Mouse (Mus musculus) forebrain, embryonic 12.5 days (tissue): ENCODE data around the gene Lmo7. TPM values are rescaled to one million over a fixed set of nuclear protein-coding genes. Genes with fewer than 3 reads are reported as not detected.

ENCODE experiments used
- ATAC-seq: fragments of 200-750 bp; cut with Nextera tagmentation; 2 replicates; pipeline ENCODE4 v1.8.0; 2017; ENCODE audit warnings: moderate TSS enrichment; ENCODE audit not compliant: low FRiP score
- H3K27ac ChIP-seq: fragments of 300-500 bp; sonication (generic); 2 replicates; pipeline ENCODE4 v1.5.1; 2016; ENCODE audit warnings: mild to moderate bottlenecking
- H3K27me3 ChIP-seq: fragments of 300-500 bp; sonication (generic); 2 replicates; pipeline ENCODE4 v1.6.1; 2016; ENCODE audit warnings: mild to moderate bottlenecking
- H3K36me3 ChIP-seq: fragments of 300-500 bp; sonication (generic); replicated peaks from 2 replicates; pipeline ENCODE4 v1.6.1; 2016; ENCODE audit warnings: mild to moderate bottlenecking
- H3K4me1 ChIP-seq: fragments of 300-500 bp; sonication (generic); 2 replicates; pipeline ENCODE4 v1.6.1; 2016
- H3K4me2 ChIP-seq: fragments of 300-500 bp; sonication (generic); 2 replicates; pipeline ENCODE4 v1.6.1; 2016; ENCODE audit warnings: mild to moderate bottlenecking, moderate library complexity
- H3K4me3 ChIP-seq: fragments of 300-500 bp; sonication (generic); replicated peaks from 2 replicates; pipeline ENCODE4 v1.5.1; 2016; ENCODE audit warnings: mild to moderate bottlenecking
- H3K9ac ChIP-seq: fragments of 300-500 bp; sonication (generic); 2 replicates; pipeline ENCODE4 v1.6.1; 2016; ENCODE audit warnings: mild to moderate bottlenecking
- H3K9me3 ChIP-seq: fragments of 300-500 bp; sonication (generic); 2 replicates; pipeline ENCODE4 v1.6.1; 2016
- WGBS: fragments of 180-500 bp; shearing (Covaris S2); methylation state at CpG from one replicate; pipeline ENCODE4 v1.1.7; 2016; 5-methylcytosine and 5-hydroxymethylcytosine counted together
- polyA plus RNA-seq: library from polyadenylated mRNA; unstranded; fragments of >200 nt; fragmentation: Nextera tagmentation; extraction: Ambion mirVana; gene quantifications from 2 replicates; pipeline ENCODE4 v1.2.1, GENCODE M21; 2016

The Lmo7 gene
- polyA plus RNA-seq, 1 experiment from 2014 or later: 2.3 TPM

GRCm38 (mm10) chr14:101784315-101784945 lies 54.7 kb downstream of the Lmo7 start:
- H3K4me2 ChIP-seq: no peak overlapping the region
- no peak overlapping the region for H3K27ac ChIP-seq
- H3K4me1 ChIP-seq: no peaks in the 10 kb centered on the region
- ATAC-seq: no peak
- 96% methylated on average over 3 of the region's 3 CpGs for WGBS
- H3K9ac ChIP-seq: no peak overlapping the region
- no peak overlapping the region for H3K4me3 ChIP-seq
- H3K36me3 ChIP-seq: no peaks in the 10 kb centered on the region
- H3K27me3 ChIP-seq: no peaks in the 10 kb centered on the region
- H3K9me3 ChIP-seq: no peaks in the 10 kb centered on the region

- H3K9me3 ChIP-seq: no peaks in the 10 kb centered on the region
- H3K27me3 ChIP-seq: no peaks in the 10 kb centered on the region
- H3K27ac ChIP-seq: no peak overlapping the region
- no peak overlapping the region for H3K9ac ChIP-seq
- H3K4me2 ChIP-seq: no peak overlapping the region
- H3K4me1 ChIP-seq: no peaks in the 10 kb centered on the region
- no peak for ATAC-seq
- WGBS: 75% methylated on average over 5 of the region's 5 CpGs
- no peak overlapping the region for H3K4me3 ChIP-seq
- no peaks in the 10 kb centered on the region for H3K36me3 ChIP-seq
Observed at GRCm38 (mm10) chr14:101787903-101788302, 58.1 kb downstream of the Lmo7 start.

GRCm38 (mm10) chr14:101788475-101788874 lies 58.7 kb downstream of the Lmo7 start:
- Histone ChIP-seq H3K4me2 (no peak overlapping the region), H3K27me3 (no peaks in the 10 kb centered on the region), H3K36me3 (no peaks in the 10 kb centered on the region), H3K9ac (no peak overlapping the region), H3K4me1 (no peaks in the 10 kb centered on the region), H3K27ac (no peak overlapping the region), H3K4me3 (no peak overlapping the region), H3K9me3 (no peaks in the 10 kb centered on the region)
- 67% methylated on average over 5 of the region's 6 CpGs for whole genome bisulfite sequencing
- no peak for ATAC-seq

- ATAC-seq: no peak
- no peak overlapping the region for H3K27ac ChIP-seq
- no peaks in the 10 kb centered on the region for H3K9me3 ChIP-seq
- no peaks in the 10 kb centered on the region for H3K27me3 ChIP-seq
- no peaks in the 10 kb centered on the region for H3K4me1 ChIP-seq
- no peak overlapping the region for H3K9ac ChIP-seq
- no peak overlapping the region for H3K4me2 ChIP-seq
- H3K36me3 ChIP-seq: no peaks in the 10 kb centered on the region
- 93% methylated on average over 10 of the region's 10 CpGs for WGBS
- H3K4me3 ChIP-seq: no peak overlapping the region
Observed at GRCm38 (mm10) chr14:101794553-101795177, 64.9 kb downstream of the Lmo7 start.

GRCm38 (mm10) chr14:101797930-101798500 lies 68.3 kb downstream of the Lmo7 start:
- ATAC-seq: no peak
- Histone ChIP-seq H3K4me3 (no peak overlapping the region), H3K36me3 (no peaks in the 10 kb centered on the region), H3K4me2 (no peak overlapping the region), H3K9ac (no peak overlapping the region), H3K4me1 (no peaks in the 10 kb centered on the region), H3K9me3 (no peaks in the 10 kb centered on the region), H3K27me3 (no peaks in the 10 kb centered on the region), H3K27ac (no peak overlapping the region)
- 87% methylated on average over 5 of the region's 5 CpGs for WGBS

- no peak overlapping the region for H3K4me2 ChIP-seq
- H3K4me3 ChIP-seq: no peak overlapping the region
- no peaks in the 10 kb centered on the region for H3K27me3 ChIP-seq
- H3K36me3 ChIP-seq: no peaks in the 10 kb centered on the region
- WGBS: 74% methylated on average over 2 of the region's 2 CpGs
- no peaks in the 10 kb centered on the region for H3K9me3 ChIP-seq
- no peak overlapping the region for H3K27ac ChIP-seq
- no peak for ATAC-seq
- H3K4me1 ChIP-seq: no peaks in the 10 kb centered on the region
- no peak overlapping the region for H3K9ac ChIP-seq
Observed at GRCm38 (mm10) chr14:101798766-101799165, 69.0 kb downstream of the Lmo7 start.

- Histone ChIP-seq H3K36me3 (no peaks in the 10 kb centered on the region), H3K27ac (no peak overlapping the region), H3K9me3 (no peaks in the 10 kb centered on the region), H3K4me1 (no peaks in the 10 kb centered on the region), H3K4me2 (no peak overlapping the region), H3K27me3 (no peaks in the 10 kb centered on the region), H3K9ac (no peak overlapping the region), H3K4me3 (no peak overlapping the region)
- 83% methylated on average over 1 of the region's 1 CpGs for WGBS
- no peak for ATAC-seq
Observed at GRCm38 (mm10) chr14:101801674-101802073, 71.9 kb downstream of the Lmo7 start.

- Histone ChIP-seq H3K27ac (no peak overlapping the region), H3K4me2 (no peak overlapping the region), H3K4me3 (no peak overlapping the region), H3K9ac (no peak overlapping the region), H3K4me1 (no peaks in the 10 kb centered on the region), H3K27me3 (no peaks in the 10 kb centered on the region), H3K36me3 (no peaks in the 10 kb centered on the region), H3K9me3 (no peaks in the 10 kb centered on the region)
- 92% methylated on average over 4 of the region's 4 CpGs for WGBS
- ATAC-seq: no peak
Observed at GRCm38 (mm10) chr14:101804119-101804518, 74.4 kb downstream of the Lmo7 start.

- H3K4me3 ChIP-seq: no peak overlapping the region
- ATAC-seq: no peak
- no peaks in the 10 kb centered on the region for H3K27me3 ChIP-seq
Observed at GRCm38 (mm10) chr14:101804562-101805327, 75.0 kb downstream of the Lmo7 start.

GRCm38 (mm10) chr14:101805328-101805697 lies 75.6 kb downstream of the Lmo7 start:
- no peak overlapping the region for H3K9ac ChIP-seq
- H3K27me3 ChIP-seq: no peaks in the 10 kb centered on the region
- no peaks in the 10 kb centered on the region for H3K36me3 ChIP-seq
- H3K4me1 ChIP-seq: no peaks in the 10 kb centered on the region
- no peak overlapping the region for H3K27ac ChIP-seq
- WGBS: 87% methylated on average over 7 of the region's 7 CpGs
- H3K4me3 ChIP-seq: no peak overlapping the region
- no peak overlapping the region for H3K4me2 ChIP-seq
- ATAC-seq: no peak
- H3K9me3 ChIP-seq: no peaks in the 10 kb centered on the region

More at GRCm38 (mm10) chr14:101804562-101805327, 75.0 kb downstream of the Lmo7 start:
- Histone ChIP-seq H3K9ac (no peak overlapping the region), H3K36me3 (no peaks in the 10 kb centered on the region), H3K4me1 (no peaks in the 10 kb centered on the region), H3K4me2 (no peak overlapping the region), H3K9me3 (no peaks in the 10 kb centered on the region), H3K27ac (no peak overlapping the region)
- 79% methylated on average over 4 of the region's 4 CpGs for WGBS

- Histone ChIP-seq H3K4me1 (no peaks in the 10 kb centered on the region), H3K4me2 (no peak overlapping the region), H3K4me3 (no peak overlapping the region), H3K36me3 (no peaks in the 10 kb centered on the region), H3K27me3 (no peaks in the 10 kb centered on the region), H3K27ac (no peak overlapping the region), H3K9me3 (no peaks in the 10 kb centered on the region), H3K9ac (no peak overlapping the region)
- 65% methylated on average over 5 of the region's 5 CpGs for WGBS
- no peak for ATAC-seq
Observed at GRCm38 (mm10) chr14:101806058-101806457, 76.3 kb downstream of the Lmo7 start.

GRCm38 (mm10) chr14:101806607-101807006 lies 76.8 kb downstream of the Lmo7 start:
- no peaks in the 10 kb centered on the region for H3K36me3 ChIP-seq
- no peaks in the 10 kb centered on the region for H3K9me3 ChIP-seq
- H3K27ac ChIP-seq: no peak overlapping the region
- H3K4me3 ChIP-seq: no peak overlapping the region
- H3K4me2 ChIP-seq: no peak overlapping the region
- no peaks in the 10 kb centered on the region for H3K27me3 ChIP-seq
- H3K4me1 ChIP-seq: no peaks in the 10 kb centered on the region
- H3K9ac ChIP-seq: no peak overlapping the region
- WGBS: 61% methylated on average over 4 of the region's 4 CpGs
- ATAC-seq: no peak
